Mouse (Mus musculus): ENCODE measurements around the gene Tigd2. TPM values are rescaled to one million over a fixed set of nuclear protein-coding genes. Genes with fewer than 3 reads are reported as not detected.

Gene Tigd2
- 1 to 10 TPM; 8.4 to 8.8 TPM for total RNA-seq (2023)

DNA sequence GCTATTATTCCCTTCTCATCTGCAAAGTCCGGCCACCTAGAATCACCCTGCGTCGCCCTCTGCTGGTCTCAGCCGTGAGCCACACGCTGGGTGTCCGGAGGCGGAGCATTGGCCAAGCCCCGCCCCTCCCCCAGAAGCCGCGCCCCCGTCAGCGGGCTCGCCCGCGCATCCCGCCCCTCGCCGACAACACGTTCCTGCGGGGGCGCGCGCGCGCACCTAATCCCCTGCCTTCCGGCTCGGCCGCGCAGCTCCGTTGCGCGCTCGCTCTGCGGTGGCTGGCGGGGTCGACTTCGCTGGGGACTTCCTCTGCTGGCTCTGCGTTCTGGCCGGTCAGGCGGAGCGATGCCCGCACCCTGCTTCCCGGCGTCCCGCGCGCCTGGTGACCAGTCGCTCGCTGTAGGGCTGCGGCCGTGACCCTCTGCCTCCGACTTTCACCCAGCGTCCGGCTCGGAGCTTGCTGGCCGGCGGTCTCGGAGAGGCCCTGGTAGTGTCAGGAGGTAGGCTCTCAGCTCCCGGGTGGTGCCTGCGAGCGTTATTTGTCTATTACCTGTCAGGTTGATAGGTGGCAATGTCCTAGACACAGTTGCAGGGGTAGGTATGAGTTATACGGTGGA, at the start of gene Tigd2:
TSS of gene Tigd2 (plus strand) at position 186 of the 614 bp plus-strand sequence.

Other genes starting within 250 kb of the Tigd2 start
- gene Fam13a, start 184.3 kb upstream of the Tigd2 start, total RNA-seq (2023) = not detected
- gene Gprin3, start 217.4 kb downstream of the Tigd2 start, total RNA-seq (2023) = under 1 TPM; 0.64 to 0.99 TPM